Mouse (Mus musculus) cerebellum, adult 2 months (tissue): Measurements from ENCODE around the gene Mprip.

Experiments used
- CTCF ChIP-seq: fragments of 200-500 bp; IDR thresholded peaks from 2 replicates; pipeline ENCODE4 v1.5.1; 2011; ENCODE audit warnings: low read depth, mild to moderate bottlenecking, control low read depth, low read length, moderate library complexity, borderline replicate concordance; ENCODE audit not compliant: insufficient read depth
- POLR2A ChIP-seq: fragments of 200-500 bp; IDR thresholded peaks from 2 replicates; pipeline ENCODE4 v1.6.1; 2011; ENCODE audit warnings: low read length, control low read depth, borderline replicate concordance; ENCODE audit not compliant: insufficient read depth

- TF ChIP-seq CTCF (no peak), POLR2A (no peak)
Observed at GRCm38 (mm10) chr11:59715424-59715840, 54.3 kb downstream of the Mprip start.
